Mouse (Mus musculus) embryonic fibroblast, embryonic 13.5 days (primary cell): Measurements from ENCODE around the gene Tra2a.

ENCODE experiments used
- CTCF ChIP-seq: IDR thresholded peaks from 2 replicates; pipeline ENCODE4 v1.5.1; 2011; ENCODE audit warnings: mild to moderate bottlenecking, control low read depth, low read length, moderate library complexity, borderline replicate concordance; ENCODE audit not compliant: insufficient read depth
- POLR2A ChIP-seq: IDR thresholded peaks from 2 replicates; pipeline ENCODE4 v1.6.1; 2011; ENCODE audit warnings: low read depth, mild to moderate bottlenecking, control low read depth, low read length, moderate library complexity

- TF ChIP-seq CTCF (peak; percentile 23; the same call in 1 of the 2 replicates), POLR2A (no peak)
Observed at GRCm38 (mm10) chr6:49227184-49227735, 36.6 kb downstream of the Tra2a start.
